Mouse (Mus musculus): ENCODE results near the gene Dgkh.
A peak's percentile ranks its signal among the peaks of the same experiment; 100 is the strongest.

Dgkh gene

GRCm38 (mm10) chr14:78668291-78668690 is 64.3 kb downstream of the Dgkh start:
- peak; percentile 77 to 87 for DNase-seq

GRCm38 (mm10) chr14:78667763-78668162 is 64.8 kb downstream of the Dgkh start:
- no peak for DNase-seq

- no peak for DNase-seq
Measured at GRCm38 (mm10) chr14:78662641-78663040, 69.9 kb downstream of the Dgkh start.

DNA sequence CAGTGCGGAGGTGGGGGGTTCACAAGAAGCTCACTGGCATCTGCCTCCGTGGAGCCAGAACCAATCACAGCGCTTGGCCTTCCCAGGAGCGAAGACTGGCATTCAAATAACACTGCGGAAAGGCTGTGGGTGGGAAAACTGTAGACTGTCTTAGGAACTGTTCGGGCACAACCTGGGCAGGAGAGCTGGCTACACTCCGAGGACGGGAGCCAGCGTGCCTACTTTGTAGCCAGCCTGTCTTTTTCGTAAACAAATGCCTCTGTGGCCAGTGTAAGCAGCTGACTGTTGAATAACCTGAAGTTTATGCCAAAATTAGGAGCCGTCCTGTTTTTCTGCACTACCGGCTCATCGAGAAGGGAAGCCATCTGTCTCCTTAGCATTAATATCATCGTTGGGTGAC is 71.1 kb downstream of the Dgkh start:
- DNase-seq, result no peak

DNA sequence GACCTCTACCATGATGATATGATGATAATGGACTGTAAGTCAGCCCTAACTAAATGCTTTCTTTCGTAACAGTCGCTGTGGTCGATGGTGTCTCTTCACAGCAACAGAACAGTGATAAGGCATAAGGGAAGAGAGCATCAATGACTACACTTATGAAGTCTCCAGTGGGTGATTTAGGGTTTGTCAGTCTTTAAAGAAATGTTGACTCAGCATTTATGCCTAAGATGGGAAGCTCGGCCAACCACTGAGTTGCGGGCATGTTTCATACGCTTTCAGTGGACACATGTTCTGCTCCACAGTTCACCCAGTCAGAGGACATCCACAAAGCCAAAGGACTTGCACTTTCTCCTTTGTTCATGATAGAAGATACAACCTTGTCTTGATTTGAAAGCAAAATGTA is 73.9 kb downstream of the Dgkh start:
- no peak for DNase-seq

DNA sequence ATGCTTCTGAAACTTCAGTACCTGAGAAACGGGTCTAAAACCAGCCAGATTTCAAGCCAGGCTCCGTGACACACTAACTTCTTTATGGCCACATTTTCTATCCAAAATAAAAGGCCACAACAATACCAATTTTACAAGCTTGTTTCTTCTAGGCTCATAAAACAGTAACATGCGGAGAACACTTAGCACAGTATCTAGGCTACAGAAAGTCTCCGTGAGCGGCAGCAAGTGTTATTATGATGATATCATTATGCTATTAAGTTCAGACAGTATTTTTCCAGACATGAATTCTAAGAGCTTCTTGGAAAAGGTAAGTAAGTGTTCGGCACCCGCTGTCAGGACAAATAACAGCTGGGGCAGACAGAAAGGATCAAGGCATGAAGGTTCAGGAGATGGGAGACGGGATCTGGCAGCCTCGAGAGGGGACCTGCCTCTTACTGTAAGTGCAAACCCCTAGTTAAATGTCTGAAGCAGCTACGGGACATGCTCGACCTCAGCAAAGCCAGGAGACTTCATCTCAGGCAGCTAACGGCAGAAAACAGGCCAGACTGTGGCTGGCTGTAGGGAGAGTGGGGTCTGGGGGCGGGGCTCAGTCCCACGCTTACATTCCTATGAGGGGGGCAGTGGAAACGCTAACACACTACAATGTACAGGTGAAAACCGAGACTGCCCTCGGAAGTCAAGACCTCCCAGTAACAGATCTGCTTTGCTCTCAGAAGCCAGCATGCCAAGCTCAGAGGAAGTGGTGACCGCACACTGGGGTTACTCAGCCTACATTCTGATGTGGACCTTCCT is 75.5 kb downstream of the Dgkh start:
- no peak for DNase-seq

DNA sequence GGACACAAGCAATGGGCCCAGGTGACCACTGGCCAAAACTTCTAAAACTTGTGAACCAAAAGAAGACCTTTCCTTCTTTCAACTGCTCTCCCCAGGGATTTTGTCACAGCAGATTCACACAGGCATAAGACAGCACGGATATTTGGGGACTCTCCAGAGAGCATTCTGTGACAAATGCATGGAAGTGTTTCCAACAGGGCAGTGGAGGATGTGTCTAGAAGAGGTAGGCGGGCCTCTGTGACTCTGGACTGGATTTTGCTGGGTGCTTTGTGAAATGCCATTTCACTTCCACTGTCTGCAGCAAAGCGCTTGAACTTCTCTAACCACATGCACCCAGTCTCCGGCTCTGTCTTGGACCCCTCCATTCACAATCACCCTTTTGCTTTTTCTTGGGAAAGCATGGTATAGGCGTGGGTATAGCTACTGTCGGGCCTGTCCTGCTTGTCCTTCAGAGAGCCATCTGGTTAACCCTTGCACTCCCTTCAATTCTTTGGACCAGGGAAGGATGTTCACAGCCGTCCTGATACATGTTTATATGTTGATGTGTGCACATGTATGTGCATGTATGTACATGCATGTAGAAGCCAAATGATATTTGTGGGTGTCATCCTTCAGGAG is 77.5 kb downstream of the Dgkh start:
- no peak for DNase-seq

DNA sequence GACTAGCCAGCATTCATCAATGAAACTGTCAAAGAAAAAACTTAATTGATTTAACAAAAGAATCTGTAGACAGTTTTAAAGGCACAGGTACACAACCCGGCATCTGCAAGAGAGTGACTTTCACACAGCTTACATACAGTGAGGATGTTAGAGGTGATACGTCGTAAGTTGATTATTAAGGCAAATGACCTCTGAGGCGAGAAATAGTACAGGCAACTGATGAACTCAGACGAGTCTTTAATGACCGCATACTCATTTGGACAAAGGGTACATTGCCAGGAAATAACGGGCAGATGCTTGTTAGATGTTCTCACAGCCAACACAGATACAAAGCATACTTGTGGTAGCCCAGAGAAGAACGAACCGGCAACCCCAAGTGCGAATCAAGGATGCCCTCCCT is 78.4 kb downstream of the Dgkh start:
- no peak for DNase-seq

DNA sequence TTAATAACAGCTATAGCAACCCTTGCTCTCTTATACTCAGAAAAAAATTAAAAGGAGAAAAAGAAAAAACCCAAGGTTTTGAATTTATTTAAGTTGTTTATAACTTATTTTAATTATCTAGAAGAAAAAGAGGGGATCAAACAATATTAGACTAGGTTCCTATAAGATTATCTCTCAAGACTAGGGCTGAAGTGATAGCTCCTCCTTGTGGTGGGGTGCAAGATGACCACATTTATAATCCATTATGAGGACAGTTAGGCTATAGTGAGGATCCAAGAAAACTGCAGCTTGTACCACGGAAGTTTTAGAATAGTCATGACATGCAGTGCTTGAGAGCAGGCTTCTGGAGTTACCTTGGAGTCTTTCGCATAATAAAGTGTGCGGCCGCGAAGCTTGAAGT is 79.2 kb downstream of the Dgkh start:
- peak in 1 of 2 experiments; percentile 34 for DNase-seq

GRCm38 (mm10) chr14:78651696-78652095 is 80.9 kb downstream of the Dgkh start:
- DNase-seq, result no peak

GRCm38 (mm10) chr14:78650379-78651095 is 82.0 kb downstream of the Dgkh start:
- no peak for DNase-seq

GRCm38 (mm10) chr14:78649525-78650274 is 82.9 kb downstream of the Dgkh start:
- no peak for DNase-seq

- no peak for DNase-seq
Measured at GRCm38 (mm10) chr14:78645622-78646021, 87.0 kb downstream of the Dgkh start.

GRCm38 (mm10) chr14:78641314-78641713 is 91.3 kb downstream of the Dgkh start:
- DNase-seq, result no peak

DNA sequence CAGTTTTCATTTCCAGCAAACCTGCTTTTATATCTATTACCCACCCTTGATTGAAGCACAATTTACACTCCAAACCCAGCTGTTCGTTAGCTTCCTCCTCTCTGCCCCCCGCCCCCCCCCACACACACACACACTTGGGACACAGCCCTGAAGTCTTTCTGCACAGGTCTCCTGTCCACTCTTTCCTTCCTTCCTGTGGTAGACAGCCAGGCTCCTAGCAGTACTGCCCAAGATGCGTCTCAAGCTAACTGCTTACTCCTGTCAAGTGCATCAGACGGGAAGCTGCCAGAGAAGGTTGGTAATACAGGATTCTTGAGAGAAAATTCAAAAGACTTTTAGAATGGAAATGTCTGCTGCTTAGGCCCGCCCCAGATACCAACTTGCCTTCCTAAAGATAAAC is 92.9 kb downstream of the Dgkh start:
- no peak for DNase-seq

DNA sequence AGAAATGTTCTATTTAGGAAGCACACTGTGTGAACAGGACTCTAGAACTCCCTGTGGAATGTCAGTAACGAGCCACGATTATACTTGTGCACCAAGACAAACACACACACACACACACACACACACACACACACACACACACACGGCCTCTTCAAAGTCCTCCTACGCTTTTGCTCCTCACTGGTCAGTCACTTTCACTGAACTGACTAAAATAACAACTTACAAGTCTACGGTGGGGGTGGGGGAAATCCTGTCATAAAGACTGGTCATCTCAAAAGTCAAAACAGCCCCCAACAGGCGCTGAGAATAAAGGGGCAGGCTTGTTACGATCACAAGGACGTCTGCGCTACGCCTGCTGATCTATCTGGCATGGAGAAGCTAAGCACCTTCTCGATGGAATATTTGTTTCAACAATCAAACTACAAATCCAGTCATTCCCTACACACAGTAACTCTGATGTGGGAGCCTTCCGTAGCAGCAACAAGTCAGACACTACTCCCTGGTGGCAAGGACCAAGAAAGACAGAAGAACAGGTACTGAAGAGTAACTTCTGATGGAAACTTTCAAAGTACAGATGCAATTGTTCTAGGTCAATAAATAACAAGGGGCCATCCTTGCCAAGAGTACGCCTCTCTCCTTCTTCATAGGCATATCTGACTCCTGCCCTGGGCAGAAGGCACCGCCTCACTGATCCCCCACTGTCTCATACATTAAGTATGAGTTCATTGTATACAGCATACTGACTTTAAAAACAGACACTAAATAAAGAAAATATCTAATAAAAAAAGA is 96.8 kb downstream of the Dgkh start:
- peak; percentile 32 to 65 for DNase-seq

- no peak for DNase-seq
Measured at GRCm38 (mm10) chr14:78632747-78633146, 99.8 kb downstream of the Dgkh start.

DNA sequence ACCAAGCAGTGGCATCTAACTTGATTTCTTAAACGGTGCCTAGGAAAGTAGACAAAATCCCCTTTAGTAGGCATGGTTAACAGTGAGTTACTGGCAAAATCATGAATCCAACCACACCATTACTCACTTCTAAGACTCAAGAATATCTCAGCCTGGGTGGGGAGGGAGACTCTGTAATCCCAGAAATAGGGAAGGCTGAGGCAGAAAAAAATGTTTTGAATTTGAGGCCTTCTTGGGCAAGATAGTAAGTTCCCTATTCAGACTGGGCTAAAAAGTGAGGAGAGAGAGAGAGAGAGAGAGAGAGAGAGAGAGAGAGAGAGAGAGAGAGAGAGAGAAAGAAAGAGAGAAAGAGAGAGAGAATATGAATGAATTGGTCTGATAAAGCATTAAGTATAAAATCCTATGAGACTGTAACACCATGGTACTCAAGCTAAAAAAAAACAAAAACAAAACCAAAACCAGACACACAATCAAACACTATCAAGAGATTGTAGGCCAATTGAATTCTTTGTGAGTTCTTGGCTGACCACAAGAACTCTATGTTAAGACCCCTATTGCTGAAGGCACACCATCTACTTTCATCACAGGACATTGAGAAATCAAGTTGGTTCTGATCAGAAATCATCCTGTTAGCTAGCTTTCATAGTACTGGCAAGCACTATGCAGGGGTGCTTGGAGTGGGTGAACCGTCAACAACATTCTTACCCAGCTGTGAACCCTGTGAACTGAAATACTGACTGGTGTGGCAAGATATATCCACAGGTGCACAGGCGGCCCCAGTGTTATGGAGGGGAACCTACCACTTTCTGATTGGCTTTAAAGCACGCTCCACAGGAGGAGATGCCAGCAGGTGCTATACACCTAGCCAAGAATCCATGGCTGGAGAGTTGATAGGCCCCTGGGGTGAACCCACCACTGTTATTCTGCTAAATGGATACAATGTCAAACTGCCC is 101.4 kb downstream of the Dgkh start:
- DNase-seq, result no peak

GRCm38 (mm10) chr14:78627516-78628275 is 104.9 kb downstream of the Dgkh start:
- peak; percentile 51 to 73 for DNase-seq

GRCm38 (mm10) chr14:78618883-78619295 is 113.7 kb downstream of the Dgkh start:
- no peak for DNase-seq

All from kidney, postnatal 36 days (tissue).